Mouse (Mus musculus): Measurements from ENCODE around the gene Olfr1122. TPM values are rescaled to one million over a fixed set of nuclear protein-coding genes. Genes with fewer than 3 reads are reported as not detected.
"Not testable (repeated sequence)": the region's sequence is repeated elsewhere in the genome, so short reads cannot be mapped to it uniquely, and the experiment has no call there.

Olfr1122 gene
- polyA plus RNA-seq (2016; fragmentation: Nextera tagmentation; extraction: Ambion mirVana) = not detected in 2 replicates

DNA sequence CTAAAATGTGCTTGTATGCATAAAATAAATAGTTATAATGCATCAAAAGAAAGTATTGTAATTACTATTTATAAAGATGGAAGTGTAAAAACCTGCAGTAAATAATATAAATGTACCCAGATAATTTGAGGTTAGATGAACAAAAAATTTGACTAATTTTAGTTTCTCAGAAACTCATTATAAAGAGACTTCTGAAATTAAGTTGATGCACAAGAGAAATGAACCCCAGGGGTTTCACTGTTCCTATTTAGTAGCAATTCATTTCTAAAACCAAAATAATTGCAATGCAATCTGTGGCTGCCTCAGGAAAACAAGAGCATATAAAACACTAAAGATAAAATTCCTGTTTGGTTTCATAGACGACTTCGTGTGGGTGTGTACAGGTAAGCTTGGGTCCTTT lies at the start of gene Olfr1122:
Olfr1122 (plus strand) TSS at position 301 of the 400 bp plus-strand sequence.
- no peaks in the 10 kb centered on the region for H3K36me3 ChIP-seq
- H3K9me3 ChIP-seq (replicated peaks) = no peaks in the 10 kb centered on the region
- no peak within 1 kb of the TSS for H3K27ac ChIP-seq
- WGBS = 96% methylated on average over 2 of the region's 2 CpGs
- H3K4me3 ChIP-seq = no peak within 1 kb of the TSS
- no peak for DNase-seq (ENCODE audit: low spot score)
- no peaks in the 10 kb centered on the region for H3K27me3 ChIP-seq (ENCODE audit: low read depth, poor library complexity, severe bottlenecking)
- no peaks in the 10 kb centered on the region for H3K4me1 ChIP-seq

DNA sequence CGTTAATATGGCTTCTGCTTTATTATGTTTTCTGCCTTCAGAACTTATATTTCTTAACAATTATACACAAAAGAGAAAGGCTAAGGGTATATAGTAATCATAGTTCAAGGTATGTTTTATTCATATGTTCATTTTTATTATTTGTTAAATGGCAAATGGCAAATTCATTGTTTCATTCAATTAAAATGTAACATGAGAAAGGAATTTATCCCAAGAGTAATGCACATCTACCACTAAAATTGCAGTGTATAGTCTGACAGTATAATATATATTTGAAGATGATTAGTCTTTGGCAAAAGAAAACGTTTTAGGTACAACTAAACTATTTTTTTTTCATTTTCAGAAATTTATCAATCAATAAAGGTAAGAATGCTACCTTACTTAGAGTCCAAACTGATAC lies 31.1 kb upstream of the Olfr1122 start, which contains the start of gene Olfr1120:
Olfr1120 (plus strand) TSS at position 301 of the 400 bp plus-strand sequence.
- no peak within 1 kb of the TSS for H3K4me3 ChIP-seq
- no peaks in the 10 kb centered on the region for H3K27me3 ChIP-seq (ENCODE audit: low read depth, poor library complexity, severe bottlenecking)
- WGBS = 77% methylated on average over 2 of the region's 2 CpGs
- no peaks in the 10 kb centered on the region for H3K4me1 ChIP-seq
- no peak within 1 kb of the TSS for H3K27ac ChIP-seq
- H3K9me3 ChIP-seq (replicated peaks) = no peaks in the 10 kb centered on the region
- no peak for DNase-seq (ENCODE audit: low spot score)
- no peaks in the 10 kb centered on the region for H3K36me3 ChIP-seq

DNA sequence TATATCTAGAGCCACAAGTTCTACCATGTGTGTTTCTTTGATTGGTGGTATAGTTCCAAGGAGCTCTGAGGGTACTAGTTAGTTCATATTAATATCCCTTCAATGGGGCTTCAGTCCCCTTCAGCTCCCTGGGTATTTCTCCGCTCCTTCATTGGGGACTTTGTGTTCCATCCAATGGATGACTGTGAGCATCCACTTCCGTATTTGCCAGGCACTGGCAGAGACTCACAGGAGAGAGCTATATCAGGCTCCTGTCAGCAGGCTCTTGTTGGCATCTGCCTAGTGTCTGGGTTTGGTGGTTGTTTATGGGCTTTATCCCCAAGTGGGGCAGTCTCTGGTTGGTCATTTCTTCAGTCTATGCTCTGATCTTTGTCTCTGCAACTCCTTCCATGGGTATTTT lies 25.5 kb upstream of the Olfr1122 start:
- not testable (repeated sequence) for DNase-seq (ENCODE audit: low spot score); H3K9me3 ChIP-seq (replicated peaks); H3K4me3 ChIP-seq; H3K36me3 ChIP-seq; H3K27me3 ChIP-seq (ENCODE audit: low read depth, poor library complexity, severe bottlenecking); H3K4me1 ChIP-seq; H3K27ac ChIP-seq
- 92% methylated on average over 2 of the region's 2 CpGs for WGBS

GRCm38 (mm10) chr2:87369595-87369994 lies 16.1 kb upstream of the Olfr1122 start, which contains the start of gene Olfr1121:
Gene Olfr1121, plus strand, starts transcription at chr2:87369895.
- Histone ChIP-seq H3K4me3 (no peak within 1 kb of the TSS), H3K4me1 (no peaks in the 10 kb centered on the region), H3K27ac (no peak within 1 kb of the TSS), H3K36me3 (no peaks in the 10 kb centered on the region), H3K27me3 (ENCODE audit: low read depth, poor library complexity, severe bottlenecking) (no peaks in the 10 kb centered on the region), H3K9me3 (replicated peaks) (no peaks in the 10 kb centered on the region)
- DNase-seq (ENCODE audit: low spot score) = no peak
- WGBS = 56% methylated on average over 1 of the region's 1 CpGs

GRCm38 (mm10) chr2:87371726-87372125 lies 13.9 kb upstream of the Olfr1122 start:
- no peaks in the 10 kb centered on the region for H3K9me3 ChIP-seq (replicated peaks)
- H3K27me3 ChIP-seq (ENCODE audit: low read depth, poor library complexity, severe bottlenecking) = no peaks in the 10 kb centered on the region
- H3K36me3 ChIP-seq = no peaks in the 10 kb centered on the region
- 94% methylated on average over 4 of the region's 4 CpGs for WGBS
- DNase-seq (ENCODE audit: low spot score) = no peak
- no peak overlapping the region for H3K27ac ChIP-seq
- H3K4me1 ChIP-seq = no peaks in the 10 kb centered on the region
- no peak overlapping the region for H3K4me3 ChIP-seq

- no peak overlapping the region for H3K4me3 ChIP-seq
- 93% methylated on average over 2 of the region's 2 CpGs for WGBS
- H3K27me3 ChIP-seq (ENCODE audit: low read depth, poor library complexity, severe bottlenecking) = no peaks in the 10 kb centered on the region
- H3K4me1 ChIP-seq = no peaks in the 10 kb centered on the region
- DNase-seq (ENCODE audit: low spot score) = no peak
- no peaks in the 10 kb centered on the region for H3K36me3 ChIP-seq
- no peaks in the 10 kb centered on the region for H3K9me3 ChIP-seq (replicated peaks)
- no peak overlapping the region for H3K27ac ChIP-seq
Observed at GRCm38 (mm10) chr2:87383935-87384334, 1.7 kb upstream of the Olfr1122 start.

- 98% methylated on average over 5 of the region's 5 CpGs for WGBS
- H3K27me3 ChIP-seq (ENCODE audit: low read depth, poor library complexity, severe bottlenecking) = not testable (repeated sequence)
Observed at GRCm38 (mm10) chr2:87393605-87394004, 8.0 kb downstream of the Olfr1122 start.

GRCm38 (mm10) chr2:87394686-87395085 lies 9.0 kb downstream of the Olfr1122 start:
- H3K27me3 ChIP-seq (ENCODE audit: low read depth, poor library complexity, severe bottlenecking); H3K4me1 ChIP-seq; H3K4me3 ChIP-seq; H3K9me3 ChIP-seq (replicated peaks); DNase-seq (ENCODE audit: low spot score); H3K27ac ChIP-seq; H3K36me3 ChIP-seq: not testable (repeated sequence)
- 87% methylated on average over 7 of the region's 7 CpGs for WGBS

More at GRCm38 (mm10) chr2:87393605-87394004, 8.0 kb downstream of the Olfr1122 start:
- not testable (repeated sequence) for H3K27ac ChIP-seq; H3K36me3 ChIP-seq; H3K9me3 ChIP-seq (replicated peaks); H3K4me1 ChIP-seq; H3K4me3 ChIP-seq; DNase-seq (ENCODE audit: low spot score)

GRCm38 (mm10) chr2:87416335-87416734 lies 30.7 kb downstream of the Olfr1122 start, which contains the start of gene Olfr1123:
Gene Olfr1123, plus strand, starts transcription at chr2:87416635.
- Histone ChIP-seq H3K27ac (no peak within 1 kb of the TSS), H3K4me1 (no peaks in the 10 kb centered on the region), H3K9me3 (replicated peaks) (no peaks in the 10 kb centered on the region), H3K27me3 (ENCODE audit: low read depth, poor library complexity, severe bottlenecking) (no peaks in the 10 kb centered on the region), H3K4me3 (no peak within 1 kb of the TSS), H3K36me3 (no peaks in the 10 kb centered on the region)
- DNase-seq (ENCODE audit: low spot score) = no peak
- WGBS = 90% methylated on average over 1 of the region's 1 CpGs

DNA sequence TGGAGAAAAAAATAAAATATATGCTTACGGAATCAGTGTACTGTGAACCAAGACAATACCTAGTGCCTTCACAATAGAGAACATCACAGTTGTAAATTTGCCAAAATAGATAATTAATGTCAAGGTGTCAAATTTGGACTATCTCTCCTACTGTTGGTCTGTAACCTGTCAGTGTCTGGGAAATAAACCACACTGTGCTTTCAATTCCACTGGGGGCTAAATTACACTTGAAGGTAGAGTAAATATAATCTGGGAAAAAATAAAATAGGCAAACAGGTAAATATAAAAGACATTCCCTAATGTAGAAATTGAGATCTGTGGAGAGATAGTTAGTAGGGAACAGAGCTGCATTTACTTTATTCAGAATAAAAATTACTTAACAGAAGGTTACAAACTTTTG lies 44.3 kb downstream of the Olfr1122 start, which contains the start of gene Olfr1124:
Olfr1124 (plus strand) TSS at position 301 of the 400 bp plus-strand sequence.
- WGBS = 95% methylated on average over 1 of the region's 1 CpGs
- no peak for DNase-seq (ENCODE audit: low spot score)
- H3K36me3 ChIP-seq = no peaks in the 10 kb centered on the region
- no peak within 1 kb of the TSS for H3K4me3 ChIP-seq
- no peaks in the 10 kb centered on the region for H3K4me1 ChIP-seq
- no peaks in the 10 kb centered on the region for H3K9me3 ChIP-seq (replicated peaks)
- no peak within 1 kb of the TSS for H3K27ac ChIP-seq
- no peaks in the 10 kb centered on the region for H3K27me3 ChIP-seq (ENCODE audit: low read depth, poor library complexity, severe bottlenecking)

DNA sequence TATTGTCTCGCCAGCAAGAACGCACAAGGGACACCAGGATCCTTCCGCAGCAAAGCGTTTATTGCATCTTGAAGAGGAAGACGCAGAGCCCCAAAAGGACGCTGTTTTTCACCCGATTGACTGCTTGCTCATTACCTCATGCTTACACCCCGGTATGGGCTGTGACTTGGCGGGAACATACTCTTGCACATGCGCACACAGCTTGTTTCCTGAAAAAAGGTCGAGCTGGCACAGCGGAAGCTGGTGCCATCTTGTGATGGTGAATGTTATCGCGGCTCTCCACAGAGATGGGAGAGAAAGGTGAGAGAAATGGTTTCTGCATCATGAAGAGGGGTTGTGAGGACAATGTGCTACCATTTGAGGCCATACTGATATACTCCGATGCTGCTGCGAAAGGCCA lies 52.1 kb downstream of the Olfr1122 start:
- WGBS = 89% methylated on average over 16 of the region's 16 CpGs
- Histone ChIP-seq H3K9me3 (replicated peaks) (no peaks in the 10 kb centered on the region), H3K27ac (no peak overlapping the region), H3K36me3 (no peaks in the 10 kb centered on the region), H3K4me3 (no peak overlapping the region), H3K27me3 (ENCODE audit: low read depth, poor library complexity, severe bottlenecking) (no peaks in the 10 kb centered on the region), H3K4me1 (no peaks in the 10 kb centered on the region)
- no peak for DNase-seq (ENCODE audit: low spot score)

Other genes starting within 250 kb of the Olfr1122 start
- not detected in 2 replicates for gene Olfr1110, start 245.5 kb upstream of the Olfr1122 start, polyA plus RNA-seq (2016; fragmentation: Nextera tagmentation; extraction: Ambion mirVana)
- not detected in 2 replicates for gene Olfr1111, start 233.2 kb upstream of the Olfr1122 start, polyA plus RNA-seq (2016; fragmentation: Nextera tagmentation; extraction: Ambion mirVana)
- gene Olfr1112, start 198.1 kb upstream of the Olfr1122 start, polyA plus RNA-seq (2016; fragmentation: Nextera tagmentation; extraction: Ambion mirVana) = not detected in 2 replicates
- not detected in 2 replicates for gene Olfr1113, start 176.9 kb upstream of the Olfr1122 start, polyA plus RNA-seq (2016; fragmentation: Nextera tagmentation; extraction: Ambion mirVana)
- not detected in 2 replicates for gene Olfr1115, start 137.8 kb upstream of the Olfr1122 start, polyA plus RNA-seq (2016; fragmentation: Nextera tagmentation; extraction: Ambion mirVana)
- not detected in 2 replicates for gene Olfr1116, start 118.3 kb upstream of the Olfr1122 start, polyA plus RNA-seq (2016; fragmentation: Nextera tagmentation; extraction: Ambion mirVana)
- not detected in 2 replicates for gene Olfr1118, start 78.3 kb upstream of the Olfr1122 start, polyA plus RNA-seq (2016; fragmentation: Nextera tagmentation; extraction: Ambion mirVana)
- not detected in 2 replicates for gene Olfr1120, start 31.0 kb upstream of the Olfr1122 start, polyA plus RNA-seq (2016; fragmentation: Nextera tagmentation; extraction: Ambion mirVana)
- not detected in 2 replicates for gene Olfr1121, start 16.0 kb upstream of the Olfr1122 start, polyA plus RNA-seq (2016; fragmentation: Nextera tagmentation; extraction: Ambion mirVana)
- gene Olfr1123, start 30.8 kb downstream of the Olfr1122 start, polyA plus RNA-seq (2016; fragmentation: Nextera tagmentation; extraction: Ambion mirVana) = not detected in 2 replicates
- 0.06 and 0.11 TPM in 2 replicates for gene Olfr1124, start 44.4 kb downstream of the Olfr1122 start, polyA plus RNA-seq (2016; fragmentation: Nextera tagmentation; extraction: Ambion mirVana)
- not detected in 2 replicates for gene Olfr1126, start 68.1 kb downstream of the Olfr1122 start, polyA plus RNA-seq (2016; fragmentation: Nextera tagmentation; extraction: Ambion mirVana)
- not detected in 2 replicates for gene Pramel7, start 111.2 kb downstream of the Olfr1122 start, polyA plus RNA-seq (2016; fragmentation: Nextera tagmentation; extraction: Ambion mirVana)
- gene Pramel6, start 120.7 kb downstream of the Olfr1122 start, polyA plus RNA-seq (2016; fragmentation: Nextera tagmentation; extraction: Ambion mirVana) = not detected in 2 replicates
- not detected in 2 replicates for gene Olfr153, start 145.9 kb downstream of the Olfr1122 start, polyA plus RNA-seq (2016; fragmentation: Nextera tagmentation; extraction: Ambion mirVana)
- gene Olfr1128, start 159.7 kb downstream of the Olfr1122 start, polyA plus RNA-seq (2016; fragmentation: Nextera tagmentation; extraction: Ambion mirVana) = not detected in 2 replicates
- gene Olfr1129, start 188.1 kb downstream of the Olfr1122 start, polyA plus RNA-seq (2016; fragmentation: Nextera tagmentation; extraction: Ambion mirVana) = not detected in 2 replicates
- gene Olfr1130, start 220.4 kb downstream of the Olfr1122 start, polyA plus RNA-seq (2016; fragmentation: Nextera tagmentation; extraction: Ambion mirVana) = not detected in 2 replicates
- gene Olfr1131, start 241.3 kb downstream of the Olfr1122 start, polyA plus RNA-seq (2016; fragmentation: Nextera tagmentation; extraction: Ambion mirVana) = not detected in 2 replicates

Data from limb, embryonic 10.5 days (tissue).